Mouse (Mus musculus) gonadal fat pad, adult 2 months (tissue): ENCODE data around the gene Olfr509. TPM values are rescaled to one million over a fixed set of nuclear protein-coding genes. Genes with fewer than 3 reads are reported as not detected.
"Not testable (repeated sequence)": the region's sequence is repeated elsewhere in the genome, so short reads cannot be mapped to it uniquely, and the experiment has no call there.

Experiments used
- DNase-seq: peaks from one replicate; pipeline ENCODE4 v3.0.0-alpha.2; 2012; ENCODE audit warnings: low read depth
- polyA plus RNA-seq: library from polyadenylated mRNA; depleted of rRNA; stranded (reverse); fragments of >200 nt; gene quantifications from 2 replicates; pipeline ENCODE4 v1.2.3, GENCODE M21; 2012; rRNA removed

Gene Olfr509
- polyA plus RNA-seq, result not detected in 2 replicates

DNA sequence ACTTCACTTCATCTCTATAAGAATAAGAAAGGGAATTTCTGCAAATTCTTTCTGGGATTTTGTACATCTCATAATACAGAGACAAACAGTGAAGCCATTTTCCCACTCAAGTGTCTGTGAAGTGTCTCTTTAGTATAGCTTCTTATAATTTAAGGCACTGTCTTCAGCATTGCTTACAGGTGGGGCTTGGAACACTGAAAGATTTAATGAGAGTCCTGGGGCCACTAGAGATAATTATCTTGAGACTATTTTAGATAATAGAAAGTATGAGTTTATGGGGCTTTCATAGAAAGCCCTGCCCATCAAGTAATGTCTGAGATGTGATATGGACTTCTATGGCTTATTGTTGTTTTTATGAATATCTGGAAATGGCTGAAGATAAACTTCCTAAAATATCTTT, at the start of gene Olfr509:
TSS of gene Olfr509 (minus strand) at position 101 of the 400 bp plus-strand sequence.
- DNase-seq, result no peak

DNA sequence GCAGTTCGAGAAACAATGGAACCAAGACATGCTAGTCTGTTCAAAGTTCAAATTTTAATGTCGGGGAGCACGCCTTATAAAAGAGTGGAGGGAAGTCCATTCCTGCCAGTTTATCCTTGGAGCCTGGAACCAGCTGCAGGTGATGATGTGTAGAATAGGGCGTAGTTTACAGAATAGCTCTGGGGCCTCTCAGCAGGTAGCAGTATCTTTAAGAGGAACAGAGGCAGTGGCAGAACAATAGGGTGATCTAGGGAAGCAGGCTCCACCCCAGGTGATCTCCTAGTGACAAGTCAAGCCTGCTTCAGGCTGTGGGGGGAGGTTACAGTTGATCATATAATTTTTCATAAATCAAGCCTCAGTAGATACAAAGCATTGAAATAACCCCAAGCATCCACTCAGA, 27.2 kb upstream of the Olfr509 start:
- no peak for DNase-seq

DNA sequence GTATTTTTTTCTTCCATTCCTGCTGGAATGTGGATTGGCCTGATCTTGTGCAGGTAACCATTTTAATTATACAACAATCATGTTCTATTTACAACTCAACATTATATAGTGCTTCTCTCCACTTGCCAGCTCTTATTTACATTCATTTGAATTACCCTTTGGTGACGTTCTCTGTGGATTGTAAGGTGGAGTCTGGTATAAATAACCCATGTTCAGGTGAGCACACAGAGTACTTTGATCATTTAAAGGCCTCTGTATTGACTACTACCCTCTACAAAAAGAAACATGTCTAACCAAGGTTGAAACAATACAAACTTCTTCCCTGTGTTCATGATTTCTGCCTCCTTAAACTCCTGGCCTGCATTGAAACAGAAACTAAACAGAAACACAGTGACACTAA, 19.4 kb upstream of the Olfr509 start:
- DNase-seq, result no peak

GRCm38 (mm10) chr7:108666118-108666517, 14.4 kb upstream of the Olfr509 start, which contains the start of gene Olfr510:
Gene Olfr510, plus strand, starts transcription at chr7:108666418.
- DNase-seq, result no peak

- DNase-seq, result no peak
These were observed 10.7 kb upstream of the Olfr509 start for GRCm38 (mm10) chr7:108662419-108662818.

GRCm38 (mm10) chr7:108629694-108630093, 22.0 kb downstream of the Olfr509 start, which contains the start of gene Olfr508:
Gene Olfr508, plus strand, starts transcription at chr7:108629994.
- no peak for DNase-seq

- DNase-seq, result no peak
These were observed 30.2 kb downstream of the Olfr509 start, which contains the start of gene Olfr507 for GRCm38 (mm10) chr7:108621514-108621913. Gene Olfr507, plus strand, starts transcription at chr7:108621814.

GRCm38 (mm10) chr7:108616781-108617180, 34.9 kb downstream of the Olfr509 start:
- DNase-seq, result not testable (repeated sequence)

- DNase-seq, result no peak
These were observed 37.6 kb downstream of the Olfr509 start for GRCm38 (mm10) chr7:108614110-108614509.

DNA sequence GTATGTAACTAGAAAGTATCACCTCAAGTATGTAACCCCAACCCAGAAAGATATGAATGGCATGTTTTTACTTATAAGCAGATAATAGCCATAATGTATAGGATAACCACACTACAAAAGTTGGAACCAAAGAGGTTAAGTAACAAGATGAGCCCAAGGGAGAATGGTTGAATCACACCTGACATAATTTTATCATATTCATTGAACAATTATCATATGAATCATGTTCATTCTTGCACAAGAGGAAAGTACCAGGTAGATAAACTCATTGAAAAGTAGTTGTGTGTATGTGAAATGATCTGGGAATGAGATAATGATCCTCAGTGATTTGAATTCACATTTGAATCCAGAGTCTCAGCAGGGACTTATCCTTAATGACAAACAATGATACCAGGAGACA, 41.2 kb downstream of the Olfr509 start, which contains the start of gene Olfr506:
TSS of gene Olfr506 (plus strand) at position 301 of the 400 bp plus-strand sequence.
- no peak for DNase-seq

GRCm38 (mm10) chr7:108601916-108602315, 49.8 kb downstream of the Olfr509 start:
- not testable (repeated sequence) for DNase-seq

Other genes starting within 250 kb of the Olfr509 start
- not detected in 2 replicates for gene Olfr497, start 231.5 kb downstream of the Olfr509 start, polyA plus RNA-seq
- not detected in 2 replicates for gene Olfr498, start 186.6 kb downstream of the Olfr509 start, polyA plus RNA-seq
- not detected in 2 replicates for gene Olfr502, start 126.8 kb downstream of the Olfr509 start, polyA plus RNA-seq
- not detected in 2 replicates for gene Olfr503, start 107.4 kb downstream of the Olfr509 start, polyA plus RNA-seq
- not detected in 2 replicates for gene Olfr504, start 86.1 kb downstream of the Olfr509 start, polyA plus RNA-seq
- not detected in 2 replicates for gene Olfr506, start 41.1 kb downstream of the Olfr509 start, polyA plus RNA-seq
- gene Olfr507, start 30.1 kb downstream of the Olfr509 start, polyA plus RNA-seq, result not detected in 2 replicates
- gene Olfr508, start 21.9 kb downstream of the Olfr509 start, polyA plus RNA-seq, result not detected in 2 replicates
- gene Olfr510, start 14.5 kb upstream of the Olfr509 start, polyA plus RNA-seq, result not detected in 2 replicates
- not detected in 2 replicates for gene Olfr512, start 61.4 kb upstream of the Olfr509 start, polyA plus RNA-seq
- not detected in 2 replicates for gene Olfr513, start 99.1 kb upstream of the Olfr509 start, polyA plus RNA-seq
- gene Olfr514, start 174.1 kb upstream of the Olfr509 start, polyA plus RNA-seq, result not detected in 2 replicates
- gene Olfr516, start 198.6 kb upstream of the Olfr509 start, polyA plus RNA-seq, result not detected in 2 replicates
- not detected in 2 replicates for gene Olfr517, start 220.5 kb upstream of the Olfr509 start, polyA plus RNA-seq
- gene Olfr518, start 233.1 kb upstream of the Olfr509 start, polyA plus RNA-seq, result not detected in 2 replicates
- not detected in 2 replicates for gene Olfr519, start 242.5 kb upstream of the Olfr509 start, polyA plus RNA-seq